Mouse (Mus musculus): ENCODE results near the gene Tmem206.

DNA sequence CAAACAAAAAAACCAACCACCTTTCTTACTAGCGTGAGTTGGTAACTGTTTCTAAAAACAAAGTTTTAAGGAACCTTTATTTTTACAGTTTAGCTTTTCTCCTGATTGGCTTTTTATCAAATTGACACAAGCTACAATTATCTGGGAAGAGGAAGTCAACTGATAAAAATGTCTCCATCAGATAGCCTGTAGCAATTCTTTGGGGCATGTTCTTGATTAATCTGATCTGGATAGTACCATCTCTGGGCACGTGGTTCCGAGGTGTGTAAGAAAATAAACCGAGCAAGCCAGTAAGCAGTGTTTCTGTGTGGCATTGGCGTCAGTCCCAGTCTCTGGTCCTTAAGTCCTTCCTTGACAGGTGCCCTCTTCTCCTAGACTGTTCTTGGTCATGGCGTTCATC is 36.7 kb downstream of the Tmem206 start:
- TF ChIP-seq EP300 (IDR thresholded peaks at IDR 0.05; ENCODE audit: insufficient read depth, low read depth, low read length) = no peak
- TF ChIP-seq CTCF (IDR thresholded peaks at IDR 0.05; ENCODE audit: low read depth, low read length) = no peak
- no peak for TF ChIP-seq POLR2A (IDR thresholded peaks at IDR 0.05; ENCODE audit: insufficient read depth, low read length)

Data from ES-Bruce4 (cell line).